Mouse (Mus musculus) liver, adult 2 months (tissue): ENCODE data around the gene Gm14226.

Source experiments
- CTCF ChIP-seq: fragments of 200-500 bp; IDR thresholded peaks from 2 replicates; pipeline ENCODE4 v1.5.1; 2011; ENCODE audit warnings: low read depth, low read length, control low read depth
- POLR2A ChIP-seq: fragments of 200-500 bp; IDR thresholded peaks from 2 replicates; pipeline ENCODE4 v1.6.1; 2011; ENCODE audit warnings: low read length, control low read depth; ENCODE audit not compliant: insufficient read depth; ENCODE audit errors: extremely low read depth

DNA sequence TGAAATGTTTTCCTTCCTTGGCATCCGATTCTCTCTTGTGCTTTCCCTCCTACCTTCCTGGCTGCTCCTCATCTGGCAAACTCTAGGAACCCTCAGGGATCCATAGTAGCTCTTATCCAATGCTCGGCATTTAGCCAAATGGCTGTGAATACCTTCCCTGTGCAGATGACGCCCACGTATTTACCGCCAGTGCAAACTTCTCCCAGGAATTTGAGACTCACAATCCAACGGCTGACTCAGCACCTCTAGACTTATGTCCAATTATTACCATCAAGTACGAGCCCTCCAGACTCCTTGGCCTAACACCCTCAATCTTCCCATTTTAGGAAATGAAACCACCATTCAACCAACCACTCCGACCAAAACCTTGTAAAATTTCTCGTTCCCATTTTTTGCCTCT lies 53.0 kb downstream of the Gm14226 start:
- TF ChIP-seq POLR2A = no peak
- no peak for TF ChIP-seq CTCF
